Mouse (Mus musculus): ENCODE results near the gene Taf6l. TPM values are rescaled to one million over a fixed set of nuclear protein-coding genes. Genes with fewer than 3 reads are reported as not detected.

Taf6l gene
- polyA plus RNA-seq, 1 experiment from 2014 or later, result 11.8 TPM

Small RNAs within 50 kb of the gene (microRNA-seq; reads per million reads assigned to microRNA genes)
- gene Mir6992, result not detected

Other genes starting within 250 kb of the Taf6l start
- gene Slc22a8, start 195.2 kb downstream of the Taf6l start, polyA plus RNA-seq (2015; fragmentation: Nextera tagmentation; extraction: Ambion mirVana), result not detected in 2 replicates
- not detected in 2 replicates for gene Slc22a6, start 168.4 kb downstream of the Taf6l start, polyA plus RNA-seq (2015; fragmentation: Nextera tagmentation; extraction: Ambion mirVana)
- gene Chrm1, start 122.6 kb downstream of the Taf6l start, polyA plus RNA-seq (2015; fragmentation: Nextera tagmentation; extraction: Ambion mirVana), result 0.02 and 0.11 TPM in 2 replicates
- gene Slc3a2, start 63.0 kb downstream of the Taf6l start, polyA plus RNA-seq (2015; fragmentation: Nextera tagmentation; extraction: Ambion mirVana), result 91.8 and 105 TPM in 2 replicates
- 53.3 and 53.8 TPM in 2 replicates for gene Wdr74, start 50.6 kb downstream of the Taf6l start, polyA plus RNA-seq (2015; fragmentation: Nextera tagmentation; extraction: Ambion mirVana)
- gene 1700092M07Rik, start 45.7 kb downstream of the Taf6l start, polyA plus RNA-seq (2015; fragmentation: Nextera tagmentation; extraction: Ambion mirVana), result 0.46 and 1.1 TPM in 2 replicates
- gene Stx5a, start 45.0 kb downstream of the Taf6l start, polyA plus RNA-seq (2015; fragmentation: Nextera tagmentation; extraction: Ambion mirVana), result 78.0 and 83.1 TPM in 2 replicates
- gene Nxf1, start 29.3 kb downstream of the Taf6l start, polyA plus RNA-seq (2015; fragmentation: Nextera tagmentation; extraction: Ambion mirVana), result 59.7 and 64.4 TPM in 2 replicates
- gene Tmem223, start 15.4 kb downstream of the Taf6l start, polyA plus RNA-seq (2015; fragmentation: Nextera tagmentation; extraction: Ambion mirVana), result 119 and 130 TPM in 2 replicates
- 60.2 and 82.2 TPM in 2 replicates for gene Tmem179b, start 11.9 kb downstream of the Taf6l start, polyA plus RNA-seq (2015; fragmentation: Nextera tagmentation; extraction: Ambion mirVana)
- gene Polr2g, start 12.2 kb upstream of the Taf6l start, polyA plus RNA-seq (2015; fragmentation: Nextera tagmentation; extraction: Ambion mirVana), result 86.5 and 92.5 TPM in 2 replicates
- 2.0 and 2.7 TPM in 2 replicates for gene Zbtb3, start 16.1 kb upstream of the Taf6l start, polyA plus RNA-seq (2015; fragmentation: Nextera tagmentation; extraction: Ambion mirVana)
- 22.0 and 26.5 TPM in 2 replicates for gene Ttc9c, start 32.9 kb upstream of the Taf6l start, polyA plus RNA-seq (2015; fragmentation: Nextera tagmentation; extraction: Ambion mirVana)
- 3.1 and 3.3 TPM in 2 replicates for gene Hnrnpul2, start 33.6 kb upstream of the Taf6l start, polyA plus RNA-seq (2015; fragmentation: Nextera tagmentation; extraction: Ambion mirVana)
- gene AC129217.1, start 43.4 kb upstream of the Taf6l start, polyA plus RNA-seq (2015; fragmentation: Nextera tagmentation; extraction: Ambion mirVana), result not detected in 2 replicates
- gene Bscl2, start 51.0 kb upstream of the Taf6l start, polyA plus RNA-seq (2015; fragmentation: Nextera tagmentation; extraction: Ambion mirVana), result 45.3 and 49.0 TPM in 2 replicates
- gene Gng3, start 52.8 kb upstream of the Taf6l start, polyA plus RNA-seq (2015; fragmentation: Nextera tagmentation; extraction: Ambion mirVana), result 0.31 and 0.96 TPM in 2 replicates
- 9.4 and 10.6 TPM in 2 replicates for gene Lrrn4cl, start 64.4 kb upstream of the Taf6l start, polyA plus RNA-seq (2015; fragmentation: Nextera tagmentation; extraction: Ambion mirVana)
- gene Ubxn1, start 85.1 kb upstream of the Taf6l start, polyA plus RNA-seq (2015; fragmentation: Nextera tagmentation; extraction: Ambion mirVana), result 166 and 171 TPM in 2 replicates
- gene Uqcc3, start 94.5 kb upstream of the Taf6l start, polyA plus RNA-seq (2015; fragmentation: Nextera tagmentation; extraction: Ambion mirVana), result 49.7 and 50.5 TPM in 2 replicates
- gene Lbhd1, start 97.3 kb upstream of the Taf6l start, polyA plus RNA-seq (2015; fragmentation: Nextera tagmentation; extraction: Ambion mirVana), result 34.0 and 39.1 TPM in 2 replicates
- not detected in 2 replicates for gene Gm49403, start 97.5 kb upstream of the Taf6l start, polyA plus RNA-seq (2015; fragmentation: Nextera tagmentation; extraction: Ambion mirVana)
- 43.6 and 48.9 TPM in 2 replicates for gene 1810009A15Rik, start 102.4 kb upstream of the Taf6l start, polyA plus RNA-seq (2015; fragmentation: Nextera tagmentation; extraction: Ambion mirVana)
- gene Gm49416, start 102.5 kb upstream of the Taf6l start, polyA plus RNA-seq (2015; fragmentation: Nextera tagmentation; extraction: Ambion mirVana), result not detected in 2 replicates
- 17.3 and 17.5 TPM in 2 replicates for gene Ints5, start 106.6 kb upstream of the Taf6l start, polyA plus RNA-seq (2015; fragmentation: Nextera tagmentation; extraction: Ambion mirVana)
- gene Ganab, start 111.7 kb upstream of the Taf6l start, polyA plus RNA-seq (2015; fragmentation: Nextera tagmentation; extraction: Ambion mirVana), result 33.1 and 33.2 TPM in 2 replicates
- 24.3 and 24.5 TPM in 2 replicates for gene B3gat3, start 134.0 kb upstream of the Taf6l start, polyA plus RNA-seq (2015; fragmentation: Nextera tagmentation; extraction: Ambion mirVana)
- 3.6 and 4.3 TPM in 2 replicates for gene Rom1, start 142.9 kb upstream of the Taf6l start, polyA plus RNA-seq (2015; fragmentation: Nextera tagmentation; extraction: Ambion mirVana)
- 22.1 and 22.6 TPM in 2 replicates for gene Eml3, start 143.1 kb upstream of the Taf6l start, polyA plus RNA-seq (2015; fragmentation: Nextera tagmentation; extraction: Ambion mirVana)
- gene Mta2, start 155.5 kb upstream of the Taf6l start, polyA plus RNA-seq (2015; fragmentation: Nextera tagmentation; extraction: Ambion mirVana), result 63.5 and 67.4 TPM in 2 replicates
- gene Tut1, start 167.4 kb upstream of the Taf6l start, polyA plus RNA-seq (2015; fragmentation: Nextera tagmentation; extraction: Ambion mirVana), result 13.0 and 13.9 TPM in 2 replicates
- 257 TPM in 2 replicates for gene Eef1g, start 180.6 kb upstream of the Taf6l start, polyA plus RNA-seq (2015; fragmentation: Nextera tagmentation; extraction: Ambion mirVana)
- gene Ahnak, start 202.9 kb upstream of the Taf6l start, polyA plus RNA-seq (2015; fragmentation: Nextera tagmentation; extraction: Ambion mirVana), result 99.1 and 107 TPM in 2 replicates